Mouse (Mus musculus): Measurements from ENCODE around the gene Wapl.

GRCm38 (mm10) chr14:34669082-34669481 is 4.6 kb upstream of the Wapl start:
- TF ChIP-seq MAFK (IDR thresholded peaks at IDR 0.05; ENCODE audit: borderline replicate concordance, low read depth, low read length) (no peak), TAL1 (IDR thresholded peaks at IDR 0.05; ENCODE audit: low read length) (peak; percentile 23; the same call in 1 of the 2 replicates), CTCF (IDR thresholded peaks at IDR 0.05 in 2 of 3, conservative IDR thresholded peaks at IDR 0.05 in 1 of 3; ENCODE audit: control insufficient read depth in 1 of 3, insufficient read depth in 1 of 3, low read depth in 2 of 3, low read length in 3 of 3, poor library complexity in 1 of 3, severe bottlenecking in 1 of 3) (no peak), MEF2A (IDR thresholded peaks at IDR 0.05; ENCODE audit: extremely low read depth, insufficient replicate concordance, low read depth, low read length, poor library complexity, severe bottlenecking) (no peak), POLR2A (IDR thresholded peaks at IDR 0.05; ENCODE audit: control insufficient read depth in 1 of 2, insufficient read depth in 1 of 2, low read depth in 1 of 2, low read length in 2 of 2, poor library complexity in 1 of 2) (no peak), SIN3A (IDR thresholded peaks at IDR 0.05; ENCODE audit: low read length) (no peak), ZNF384 (IDR thresholded peaks at IDR 0.05; ENCODE audit: low read depth, low read length) (no peak), MXI1 (IDR thresholded peaks at IDR 0.05; ENCODE audit: low read depth, low read length) (no peak), MYB (IDR thresholded peaks at IDR 0.05; ENCODE audit: low read depth, low read length) (no peak), MAZ (IDR thresholded peaks at IDR 0.05; ENCODE audit: low read depth, low read length) (no peak), CHD2 (IDR thresholded peaks at IDR 0.05; ENCODE audit: low read length) (no peak), ZC3H11A (IDR thresholded peaks at IDR 0.05; ENCODE audit: low read depth, low read length) (no peak)
